Mouse (Mus musculus): ENCODE results near the gene Mipol1.

DNA sequence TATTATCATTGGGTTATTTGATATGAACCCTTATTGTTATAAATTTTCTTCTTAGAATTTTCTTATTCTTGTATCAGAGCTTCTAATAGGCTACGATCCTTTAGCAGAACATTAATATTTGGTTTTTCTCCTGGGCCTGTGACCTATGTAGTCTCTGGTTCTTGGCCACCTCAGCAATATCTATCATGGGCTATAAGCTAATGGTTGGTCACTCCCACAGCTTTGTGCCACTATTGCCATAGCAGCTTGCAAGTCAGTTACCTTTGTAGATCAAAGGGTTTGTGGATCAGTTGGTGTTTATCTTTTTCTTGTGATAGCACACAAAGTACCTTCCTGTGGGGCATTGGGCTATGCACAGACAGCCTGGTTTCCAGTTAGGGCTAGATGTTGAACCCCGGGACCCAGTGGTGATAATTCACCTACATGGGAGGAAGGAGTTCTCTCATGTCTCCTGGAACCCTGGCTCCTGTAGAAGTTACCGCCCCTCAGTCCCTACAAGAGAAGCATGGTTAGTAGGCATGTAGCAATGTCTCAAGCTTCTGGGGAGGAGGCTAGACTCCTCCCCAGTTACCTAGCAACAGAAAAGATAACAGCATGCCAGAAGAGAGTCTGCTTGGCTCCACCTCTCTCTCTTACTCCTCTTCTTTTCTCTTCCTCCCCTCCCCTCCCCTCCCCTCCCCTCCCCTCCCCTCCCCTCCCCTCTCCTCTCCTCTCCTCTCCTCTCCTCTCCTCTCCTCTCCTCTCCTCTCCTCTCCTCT, 141.7 kb downstream of the Mipol1 start:
- no peak for TF ChIP-seq CTCF (conservative IDR thresholded peaks at IDR 0.05; ENCODE audit: insufficient read depth, insufficient read length, low read depth, low read length)
- TF ChIP-seq POLR2A (IDR thresholded peaks at IDR 0.05; ENCODE audit: low read depth, low read length), result no peak

Measured in kidney, adult 2 months (tissue).